Mouse (Mus musculus) T-helper 2 cell (primary cell): ENCODE data around the gene Rptor.

Experiments used
- in situ Hi-C: fragments of 300-600 bp; cut with MboI, MseI; formaldehyde crosslinking; loops from one replicate; pipeline ENCODE4 v1.15.1; 2025; ENCODE audit warnings: high pct_unique_total_duplicates

Gene Rptor

GRCm38 (mm10) chr11:119603527-119603905 is 811 bp downstream of the Rptor start:
- in situ Hi-C loops: no loop called here

GRCm38 (mm10) chr11:119607464-119607863 is 4.8 kb downstream of the Rptor start:
- in situ Hi-C loops: no loop called here

- in situ Hi-C loops: no loop called here
Measured at GRCm38 (mm10) chr11:119611496-119611895, 8.8 kb downstream of the Rptor start.

- in situ Hi-C loops: no loop called here
Measured at GRCm38 (mm10) chr11:119612179-119612578, 9.5 kb downstream of the Rptor start.

DNA sequence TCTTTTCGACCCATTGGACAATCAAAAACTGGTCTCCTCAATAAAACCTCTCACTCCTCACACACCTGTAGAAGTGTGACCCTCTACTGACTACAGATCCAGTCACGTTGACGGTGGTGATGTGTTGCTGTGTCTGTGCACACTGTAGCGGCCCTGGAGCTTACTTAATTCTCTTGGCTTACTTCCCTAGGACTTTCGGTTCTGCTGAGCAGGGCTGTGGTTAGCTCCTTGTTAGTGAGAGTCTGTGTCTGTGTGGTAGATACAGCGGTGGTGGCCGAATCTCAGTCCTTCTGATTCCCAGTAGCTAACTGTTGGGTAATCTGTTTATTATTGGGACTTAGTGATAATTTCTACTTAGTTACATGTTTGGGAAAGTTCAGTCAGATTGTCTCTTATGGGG is 12.4 kb downstream of the Rptor start:
- in situ Hi-C loops: no loop called here

DNA sequence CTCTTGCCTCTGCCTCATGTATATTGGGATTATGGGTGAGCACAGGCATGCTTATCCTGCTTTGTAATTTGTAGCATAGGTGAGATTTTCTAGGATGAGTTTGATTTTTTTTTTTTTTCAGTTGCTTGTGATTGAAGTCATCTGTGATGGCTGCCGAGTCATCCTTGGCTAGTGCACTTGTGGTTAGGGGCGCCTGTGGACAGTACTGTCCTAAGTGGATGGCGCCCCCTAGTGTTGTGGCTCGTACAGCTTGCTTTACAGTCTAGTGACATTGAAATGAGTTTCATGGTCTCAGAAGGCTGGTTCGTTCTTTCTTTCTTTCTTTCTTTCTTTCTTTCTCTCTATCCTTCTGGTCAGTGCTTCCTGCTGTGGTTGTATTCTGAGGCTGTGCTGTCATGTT is 16.1 kb downstream of the Rptor start:
- in situ Hi-C loops: no loop called here

DNA sequence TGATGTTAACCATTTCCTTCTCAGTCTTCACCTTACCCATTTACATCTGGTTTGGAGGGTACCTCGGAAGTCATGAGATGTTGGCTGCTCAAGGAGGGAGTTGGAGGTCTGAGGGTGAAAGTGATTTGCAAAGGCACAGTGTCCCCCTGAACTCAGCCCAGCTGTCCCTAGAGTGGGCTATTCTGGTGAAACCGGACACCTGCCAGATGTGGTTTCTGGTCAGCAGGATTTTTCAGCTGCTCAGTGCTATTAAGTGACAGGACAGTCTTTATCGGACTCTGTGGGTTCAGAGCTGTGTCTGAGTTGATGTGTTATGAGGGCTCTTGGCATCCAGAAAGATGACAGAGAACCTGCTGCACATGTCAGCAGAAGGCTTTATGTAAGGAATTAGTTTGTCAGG is 18.6 kb downstream of the Rptor start:
- in situ Hi-C loops: no loop called here

DNA sequence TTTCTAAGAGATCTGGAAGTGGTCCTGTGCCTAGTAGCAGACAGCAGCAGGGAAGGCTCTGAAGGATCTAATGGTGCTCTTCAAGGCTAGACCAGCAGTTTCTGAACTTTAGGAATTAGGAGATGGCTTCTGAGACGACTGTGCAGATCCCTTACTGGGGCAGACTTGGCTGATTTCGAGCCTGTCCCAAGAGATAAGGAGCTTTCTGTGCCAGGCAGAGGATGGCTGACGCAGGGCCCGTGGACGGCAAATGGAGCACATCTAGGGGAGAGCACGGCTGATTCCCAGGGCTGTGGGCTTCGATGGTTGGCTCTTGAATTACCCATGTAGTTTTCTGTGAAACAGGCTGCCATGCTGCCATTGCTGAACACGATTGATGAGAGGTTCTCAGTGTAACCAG is 21.1 kb downstream of the Rptor start:
- in situ Hi-C loops: no loop called here

- in situ Hi-C loops: no loop called here
Measured at GRCm38 (mm10) chr11:119624401-119624800, 21.7 kb downstream of the Rptor start.

- in situ Hi-C loops: no loop called here
Measured at GRCm38 (mm10) chr11:119624955-119625354, 22.2 kb downstream of the Rptor start.

DNA sequence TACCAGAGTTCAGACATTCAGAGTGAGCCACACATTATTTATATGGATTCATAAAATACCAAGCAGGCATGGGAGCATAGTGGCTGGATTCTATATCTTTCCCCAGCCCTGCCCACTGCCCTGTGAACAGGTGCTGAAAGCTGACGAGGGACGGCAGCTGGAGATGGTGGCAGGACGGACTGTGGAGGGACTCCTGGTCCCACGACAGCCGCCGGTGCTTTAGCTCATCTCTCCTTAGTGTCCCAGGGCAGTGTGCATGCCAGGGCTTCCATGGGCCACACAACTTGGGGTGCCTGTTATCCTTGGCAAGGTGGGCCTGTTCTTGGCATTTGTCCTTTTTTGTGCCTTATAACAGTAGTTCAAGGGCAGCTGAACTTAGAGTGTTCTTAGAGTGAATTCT is 22.8 kb downstream of the Rptor start:
- in situ Hi-C loops: no loop called here

DNA sequence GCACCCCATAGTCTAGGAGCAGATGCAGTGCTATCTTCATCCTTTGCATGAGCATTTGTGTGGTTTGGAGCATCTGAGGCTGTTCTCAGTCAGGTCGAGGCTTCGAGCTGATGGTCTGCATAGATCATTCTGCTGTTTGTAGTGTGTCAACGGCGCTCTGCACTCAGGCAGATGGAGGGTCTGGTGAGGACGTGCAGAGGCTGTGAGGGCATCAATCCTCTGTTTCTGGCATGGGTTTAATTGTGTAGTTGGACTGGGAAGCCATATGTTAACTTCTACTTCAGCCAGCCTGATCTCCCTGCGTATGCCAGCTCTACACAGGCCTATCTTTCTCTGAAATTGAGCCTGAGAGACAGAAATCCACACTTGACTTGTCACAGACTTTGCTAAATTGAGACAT is 23.2 kb downstream of the Rptor start:
- in situ Hi-C loops: no loop called here

- in situ Hi-C loops: no loop called here
Measured at GRCm38 (mm10) chr11:119627243-119627642, 24.5 kb downstream of the Rptor start.

GRCm38 (mm10) chr11:119629072-119629471 is 26.4 kb downstream of the Rptor start:
- in situ Hi-C loops: no loop called here

DNA sequence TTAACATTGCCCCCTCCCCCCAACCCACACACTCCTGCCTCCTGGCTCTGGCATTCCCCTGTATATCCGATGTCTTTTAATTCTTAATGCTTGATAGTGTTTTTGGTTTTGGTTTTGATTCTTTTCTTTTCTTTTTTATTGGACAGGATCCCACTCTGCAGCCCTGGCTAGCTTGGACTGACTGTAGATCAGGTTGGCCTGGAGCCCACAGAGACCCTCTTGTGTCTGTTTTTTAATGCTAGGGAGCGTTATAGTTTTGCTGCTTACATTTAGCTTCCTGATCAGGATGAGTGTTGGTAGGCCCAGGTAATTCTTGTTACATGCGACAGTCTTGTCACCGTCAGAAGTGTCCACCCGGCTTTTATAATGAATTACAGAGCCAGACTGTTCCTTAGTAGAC is 27.6 kb downstream of the Rptor start:
- in situ Hi-C loops: no loop called here

GRCm38 (mm10) chr11:119631222-119631870 is 28.6 kb downstream of the Rptor start:
- in situ Hi-C loops: no loop called here

DNA sequence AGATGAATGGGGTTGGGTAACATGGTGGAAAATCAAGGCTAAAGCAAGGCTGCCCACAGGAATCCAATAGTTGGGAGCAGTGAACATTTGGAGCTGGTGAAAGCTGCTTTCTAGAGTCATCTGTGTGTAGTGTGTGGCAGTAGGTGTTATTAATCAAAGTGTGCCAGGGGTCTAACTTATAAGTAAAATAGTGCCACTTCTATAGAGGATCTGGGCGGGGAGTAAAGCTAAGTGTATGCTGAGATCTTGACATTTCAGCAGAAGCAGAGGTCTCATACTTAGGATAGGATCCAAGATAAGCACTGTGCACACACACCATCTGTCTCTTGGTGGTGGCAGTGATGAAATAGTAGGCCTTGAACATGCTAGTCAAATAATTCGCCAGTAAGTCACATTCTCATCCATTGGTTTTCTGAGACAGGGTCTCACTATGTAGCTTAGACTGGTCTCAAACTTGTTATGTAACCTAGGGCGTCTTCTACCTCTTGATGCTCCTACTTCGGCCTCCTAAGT is 33.7 kb downstream of the Rptor start:
- in situ Hi-C loops: no loop called here

- in situ Hi-C loops: no loop called here
Measured at GRCm38 (mm10) chr11:119637519-119637918, 34.8 kb downstream of the Rptor start.

DNA sequence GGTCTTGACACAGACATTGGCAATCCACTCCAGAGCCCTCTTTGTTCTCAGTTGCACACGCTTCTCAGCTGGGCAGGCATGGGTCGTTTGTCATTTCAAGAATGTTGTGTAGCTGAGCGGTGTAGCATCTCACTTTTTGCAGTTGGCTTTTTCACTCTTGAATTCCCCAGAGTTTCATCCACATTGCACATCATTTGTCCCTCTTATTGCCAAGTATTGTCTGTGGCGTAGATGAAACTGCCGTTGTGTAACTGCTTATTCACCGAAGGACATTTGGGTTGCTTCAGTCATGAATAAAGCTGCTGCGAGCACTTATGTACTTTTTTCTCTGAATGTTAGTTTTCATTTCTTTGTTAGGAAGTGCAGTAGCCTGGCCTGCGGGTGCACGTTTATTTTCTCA is 37.8 kb downstream of the Rptor start:
- in situ Hi-C loops: no loop called here

- in situ Hi-C loops: no loop called here
Measured at GRCm38 (mm10) chr11:119641831-119642381, 39.2 kb downstream of the Rptor start.

DNA sequence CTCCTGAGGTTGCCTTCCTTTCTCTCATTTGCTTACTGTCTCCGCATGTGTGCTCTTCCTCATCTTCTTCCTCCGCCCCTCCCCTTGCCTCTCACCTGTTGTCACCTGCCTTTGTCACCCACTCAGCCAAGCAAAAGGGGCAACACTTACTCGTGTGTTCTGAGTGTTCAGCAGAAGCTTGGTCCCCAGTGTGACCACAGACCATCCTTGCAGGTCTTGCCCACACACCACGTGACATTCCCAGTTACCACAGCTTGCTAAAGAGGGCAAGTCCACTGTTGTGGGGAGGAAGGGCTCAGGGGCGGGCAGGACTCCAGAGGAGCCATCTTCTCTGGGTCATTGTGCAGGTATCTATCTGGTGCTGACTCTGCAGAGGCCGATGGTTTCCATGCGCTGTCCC is 40.6 kb downstream of the Rptor start:
- in situ Hi-C loops: no loop called here

DNA sequence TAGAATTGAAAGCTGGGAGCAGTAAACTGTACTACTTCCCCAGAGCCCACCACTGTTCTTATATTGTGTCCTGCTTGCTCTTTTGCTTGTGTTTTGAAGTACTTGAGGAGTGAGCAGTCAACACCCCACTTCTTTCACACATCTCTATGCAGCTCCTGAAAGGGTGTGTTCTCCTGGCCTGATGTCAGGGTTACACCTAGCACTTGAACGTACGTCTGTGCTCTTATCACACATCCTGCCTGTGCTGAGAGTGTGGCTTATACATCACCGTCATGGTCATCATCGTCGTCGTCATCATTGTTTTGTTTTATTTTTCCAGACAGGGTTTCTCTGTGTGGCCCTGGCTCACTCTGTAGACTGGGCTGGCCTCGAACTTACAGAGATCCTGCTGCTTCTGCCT is 41.4 kb downstream of the Rptor start:
- in situ Hi-C loops: no loop called here

GRCm38 (mm10) chr11:119644612-119645379 is 42.1 kb downstream of the Rptor start:
- in situ Hi-C loops: no loop called here
